Mouse (Mus musculus) heart, postnatal 0 days (tissue): ENCODE results near the gene Hoxc9.

Source experiments
- CTCF ChIP-seq: IDR thresholded peaks from 2 replicates; pipeline ENCODE4 v1.5.1; 2016; ENCODE audit warnings: antibody characterized with exemption, control low read depth, low read depth
- EP300 ChIP-seq: IDR thresholded peaks from 2 replicates; pipeline ENCODE4 v1.6.1; 2016; ENCODE audit warnings: antibody characterized with exemption, low read depth

GRCm38 (mm10) chr15:102943468-102943813 is 32.8 kb upstream of the Hoxc9 start:
- TF ChIP-seq CTCF (no peak), EP300 (no peak)
